Mouse (Mus musculus): ENCODE measurements around the gene Msi2. TPM values are rescaled to one million over a fixed set of nuclear protein-coding genes. Genes with fewer than 3 reads are reported as not detected.
A peak's percentile ranks its signal among the peaks of the same experiment; 100 is the strongest.

Msi2 gene
- polyA plus RNA-seq, 1 experiment from 2014 or later = 10.0 TPM

GRCm38 (mm10) chr11:88561191-88561590 is 157.1 kb downstream of the Msi2 start:
- H3K4me1 ChIP-seq (ENCODE audit: control insufficient read depth, insufficient read depth, low read length) = peaks cover 44% of the 10 kb centered on the region

GRCm38 (mm10) chr11:88560634-88561033 is 157.7 kb downstream of the Msi2 start:
- Histone ChIP-seq H3K4me3 (ENCODE audit: low read length) (no peak overlapping the region), H3K4me2 (ENCODE audit: low read depth, low read length) (peak overlapping the region; percentile 2; the same call in 1 of the 2 replicates), H3K9ac (ENCODE audit: low read depth, low read length) (0 out of 2 replicates have a peak overlapping the region, but pooled peaks have one; percentile 39), H3K4me1 (ENCODE audit: control insufficient read depth, insufficient read depth, low read length) (peaks cover 49% of the 10 kb centered on the region), H3K27me3 (replicated peaks; ENCODE audit: control insufficient read depth, insufficient read depth, low read length) (no peaks in the 10 kb centered on the region), H3K27ac (ENCODE audit: low read length) (peak overlapping the region; percentile 43), H3K9me3 (ENCODE audit: control insufficient read depth, low read length) (no peaks in the 10 kb centered on the region), H3K36me3 (ENCODE audit: control insufficient read depth, insufficient read depth, low read length) (no peaks in the 10 kb centered on the region)
- 70% methylated on average over 9 of the region's 9 CpGs for WGBS
- no peak for ATAC-seq

More at GRCm38 (mm10) chr11:88561191-88561590, 157.1 kb downstream of the Msi2 start:
- Histone ChIP-seq H3K9me3 (ENCODE audit: control insufficient read depth, low read length) (no peaks in the 10 kb centered on the region), H3K9ac (ENCODE audit: low read depth, low read length) (peak overlapping the region; percentile 39; the same call in 1 of the 2 replicates), H3K27ac (ENCODE audit: low read length) (peak overlapping the region; percentile 43), H3K27me3 (replicated peaks; ENCODE audit: control insufficient read depth, insufficient read depth, low read length) (no peaks in the 10 kb centered on the region), H3K4me3 (ENCODE audit: low read length) (no peak overlapping the region), H3K36me3 (ENCODE audit: control insufficient read depth, insufficient read depth, low read length) (no peaks in the 10 kb centered on the region), H3K4me2 (ENCODE audit: low read depth, low read length) (peak overlapping the region; percentile 2; the same call in 1 of the 2 replicates)
- peak; percentile 24; the same call in 1 of the 2 replicates for ATAC-seq
- WGBS = 9% methylated on average over 6 of the region's 6 CpGs

GRCm38 (mm10) chr11:88559365-88559970 is 158.8 kb downstream of the Msi2 start:
- Histone ChIP-seq H3K9ac (ENCODE audit: low read depth, low read length) (no peak overlapping the region), H3K27ac (ENCODE audit: low read length) (no peak overlapping the region)
- 53% methylated on average over 10 of the region's 10 CpGs for WGBS

GRCm38 (mm10) chr11:88558731-88559130 is 159.6 kb downstream of the Msi2 start:
- Histone ChIP-seq H3K9me3 (ENCODE audit: control insufficient read depth, low read length) (no peaks in the 10 kb centered on the region), H3K4me1 (ENCODE audit: control insufficient read depth, insufficient read depth, low read length) (peaks cover 67% of the 10 kb centered on the region), H3K4me3 (ENCODE audit: low read length) (no peak overlapping the region), H3K9ac (ENCODE audit: low read depth, low read length) (no peak overlapping the region), H3K27ac (ENCODE audit: low read length) (no peak overlapping the region), H3K27me3 (replicated peaks; ENCODE audit: control insufficient read depth, insufficient read depth, low read length) (no peaks in the 10 kb centered on the region), H3K36me3 (ENCODE audit: control insufficient read depth, insufficient read depth, low read length) (no peaks in the 10 kb centered on the region), H3K4me2 (ENCODE audit: low read depth, low read length) (no peak overlapping the region)
- WGBS = 80% methylated on average over 4 of the region's 4 CpGs
- no peak for ATAC-seq

More at GRCm38 (mm10) chr11:88559365-88559970, 158.8 kb downstream of the Msi2 start:
- Histone ChIP-seq H3K9me3 (ENCODE audit: control insufficient read depth, low read length) (no peaks in the 10 kb centered on the region), H3K36me3 (ENCODE audit: control insufficient read depth, insufficient read depth, low read length) (no peaks in the 10 kb centered on the region), H3K27me3 (replicated peaks; ENCODE audit: control insufficient read depth, insufficient read depth, low read length) (no peaks in the 10 kb centered on the region), H3K4me1 (ENCODE audit: control insufficient read depth, insufficient read depth, low read length) (peaks cover 61% of the 10 kb centered on the region), H3K4me3 (ENCODE audit: low read length) (no peak overlapping the region), H3K4me2 (ENCODE audit: low read depth, low read length) (no peak overlapping the region)
- no peak for ATAC-seq

GRCm38 (mm10) chr11:88557828-88558580 is 160.3 kb downstream of the Msi2 start:
- Histone ChIP-seq H3K4me2 (ENCODE audit: low read depth, low read length) (no peak overlapping the region), H3K4me3 (ENCODE audit: low read length) (no peak overlapping the region), H3K27me3 (replicated peaks; ENCODE audit: control insufficient read depth, insufficient read depth, low read length) (no peaks in the 10 kb centered on the region), H3K9me3 (ENCODE audit: control insufficient read depth, low read length) (no peaks in the 10 kb centered on the region), H3K27ac (ENCODE audit: low read length) (peak overlapping the region; percentile 47), H3K9ac (ENCODE audit: low read depth, low read length) (no peak overlapping the region), H3K4me1 (ENCODE audit: control insufficient read depth, insufficient read depth, low read length) (peaks cover 74% of the 10 kb centered on the region), H3K36me3 (ENCODE audit: control insufficient read depth, insufficient read depth, low read length) (no peaks in the 10 kb centered on the region)
- ATAC-seq = no peak
- WGBS = 44% methylated on average over 6 of the region's 6 CpGs

GRCm38 (mm10) chr11:88557116-88557768 is 161.1 kb downstream of the Msi2 start:
- Histone ChIP-seq H3K27ac (ENCODE audit: low read length) (peak overlapping the region; percentile 47), H3K36me3 (ENCODE audit: control insufficient read depth, insufficient read depth, low read length) (no peaks in the 10 kb centered on the region), H3K27me3 (replicated peaks; ENCODE audit: control insufficient read depth, insufficient read depth, low read length) (no peaks in the 10 kb centered on the region), H3K4me3 (ENCODE audit: low read length) (no peak overlapping the region), H3K9ac (ENCODE audit: low read depth, low read length) (no peak overlapping the region), H3K9me3 (ENCODE audit: control insufficient read depth, low read length) (no peaks in the 10 kb centered on the region), H3K4me1 (ENCODE audit: control insufficient read depth, insufficient read depth, low read length) (peaks cover 78% of the 10 kb centered on the region), H3K4me2 (ENCODE audit: low read depth, low read length) (no peak overlapping the region)
- WGBS = 49% methylated on average over 4 of the region's 4 CpGs
- no peak for ATAC-seq

- H3K27ac ChIP-seq (ENCODE audit: low read length) = peak overlapping the region; percentile 96
- no peak overlapping the region for H3K4me3 ChIP-seq (ENCODE audit: low read length)
- 18% methylated on average over 6 of the region's 6 CpGs for WGBS
- ATAC-seq = peak; percentile 58
- peak overlapping the region; percentile 23; the same call in 1 of the 2 replicates for H3K4me2 ChIP-seq (ENCODE audit: low read depth, low read length)
- no peaks in the 10 kb centered on the region for H3K36me3 ChIP-seq (ENCODE audit: control insufficient read depth, insufficient read depth, low read length)
- no peaks in the 10 kb centered on the region for H3K9me3 ChIP-seq (ENCODE audit: control insufficient read depth, low read length)
- H3K27me3 ChIP-seq (replicated peaks; ENCODE audit: control insufficient read depth, insufficient read depth, low read length) = no peaks in the 10 kb centered on the region
- H3K9ac ChIP-seq (ENCODE audit: low read depth, low read length) = peak overlapping the region; percentile 52
- H3K4me1 ChIP-seq (ENCODE audit: control insufficient read depth, insufficient read depth, low read length) = peaks cover 80% of the 10 kb centered on the region
Measured at GRCm38 (mm10) chr11:88555902-88556549, 162.3 kb downstream of the Msi2 start.

GRCm38 (mm10) chr11:88555232-88555818 is 163.0 kb downstream of the Msi2 start:
- peaks cover 79% of the 10 kb centered on the region for H3K4me1 ChIP-seq (ENCODE audit: control insufficient read depth, insufficient read depth, low read length)
- peak; percentile 16 for ATAC-seq

More at GRCm38 (mm10) chr11:88555232-88555818, 163.0 kb downstream of the Msi2 start:
- 37% methylated on average over 8 of the region's 8 CpGs for WGBS
- Histone ChIP-seq H3K4me2 (ENCODE audit: low read depth, low read length) (peak overlapping the region; percentile 21; the same call in 1 of the 2 replicates), H3K9ac (ENCODE audit: low read depth, low read length) (peak overlapping the region; percentile 50), H3K9me3 (ENCODE audit: control insufficient read depth, low read length) (no peaks in the 10 kb centered on the region), H3K4me3 (ENCODE audit: low read length) (no peak overlapping the region), H3K27me3 (replicated peaks; ENCODE audit: control insufficient read depth, insufficient read depth, low read length) (no peaks in the 10 kb centered on the region), H3K27ac (ENCODE audit: low read length) (peak overlapping the region; percentile 96), H3K36me3 (ENCODE audit: control insufficient read depth, insufficient read depth, low read length) (no peaks in the 10 kb centered on the region)
